Comparison of ENCODE assay signal across 10 mouse cellular contexts in genomic region chr5:73651855-73652201, GRCm38 (mm10). TPM values are rescaled to one million over a fixed set of nuclear protein-coding genes. Genes with fewer than 3 reads are reported as not detected.
DNase-seq lines count a peak whose midpoint lies in the region; ATAC-seq and TF ChIP-seq lines count a peak whose summit lies in the region.
"Had no signal": no experiment of that assay in that cellular context is flagged by ENCODE, and none has a peak within 500 bp of the region (broad histone marks: within the 10 kb centered on the region; RNA-seq: fewer than 3 reads in every experiment).

No protein-coding gene starts in this region.

- H3K36me3 ChIP-seq in hindbrain, embryonic 11.5 days (ENCODE audit: control insufficient read depth, insufficient read depth, low read length): no peaks in the 10 kb centered on the region
- H3K36me3 ChIP-seq in lung, embryonic 16.5 days (ENCODE audit: control insufficient read depth, insufficient read depth, low read length): no peaks in the 10 kb centered on the region
- H3K36me3 ChIP-seq in stomach, embryonic 14.5 days (ENCODE audit: control insufficient read depth, insufficient read depth, low read length): no peaks in the 10 kb centered on the region

- no peak for DNase-seq in layer of hippocampus, adult 2 months (ENCODE audit: low spot score in 2 of 2)
- DNase-seq in layer of hippocampus, adult 11-12 months (ENCODE audit: low spot score): no peak
- peak; percentile 39 for DNase-seq in hindbrain, embryonic 11.5 days (ENCODE audit: low spot score)
- no peak for DNase-seq in adrenal gland, postnatal 36 days
- no peak for DNase-seq in ovary, adult 18-20 months (ENCODE audit: low spot score)

- H3K9ac ChIP-seq in hindbrain, embryonic 11.5 days (ENCODE audit: low read depth, low read length): no peak overlapping the region
- no peak overlapping the region for H3K9ac ChIP-seq in lung, embryonic 16.5 days (ENCODE audit: low read length)
- 0 out of 2 replicates have a peak overlapping the region, but pooled peaks have one; percentile 36 for H3K9ac ChIP-seq in stomach, embryonic 14.5 days (replicated peaks; ENCODE audit: low read depth, low read length)

- H3K4me3 ChIP-seq in layer of hippocampus, adult 2 months: peak overlapping the region; percentile 41; the same call in 1 of the 2 replicates
- H3K4me3 ChIP-seq in hindbrain, embryonic 11.5 days (ENCODE audit: low read depth, low read length): peak overlapping the region; percentile 42; the same call in 1 of the 2 replicates
- peak overlapping the region; percentile 63 for H3K4me3 ChIP-seq in lung, embryonic 16.5 days (ENCODE audit: low read length)
- peak overlapping the region; percentile 54 for H3K4me3 ChIP-seq in stomach, embryonic 14.5 days (ENCODE audit: low read depth, low read length)
- H3K4me3 ChIP-seq: erythroblast, embryonic 14.5 days had no signal

- H3K9me3 ChIP-seq in hindbrain, embryonic 11.5 days (ENCODE audit: control insufficient read depth, low read length): no peaks in the 10 kb centered on the region
- H3K9me3 ChIP-seq in lung, embryonic 16.5 days (ENCODE audit: control insufficient read depth, low read length): no peaks in the 10 kb centered on the region
- no peaks in the 10 kb centered on the region for H3K9me3 ChIP-seq in stomach, embryonic 14.5 days (ENCODE audit: control insufficient read depth, low read depth, low read length)

- H3K27me3 ChIP-seq in hindbrain, embryonic 11.5 days (ENCODE audit: control insufficient read depth, insufficient read depth, low read length): peaks cover 46% of the 10 kb centered on the region
- peaks cover 45% of the 10 kb centered on the region for H3K27me3 ChIP-seq in lung, embryonic 16.5 days (ENCODE audit: control insufficient read depth, insufficient read depth, low read depth, low read length)
- H3K27me3 ChIP-seq in stomach, embryonic 14.5 days (ENCODE audit: control insufficient read depth, insufficient read depth, low read length): peaks cover 34% of the 10 kb centered on the region

- TF ChIP-seq CTCF in layer of hippocampus, adult 2 months (conservative IDR thresholded peaks at IDR 0.05): no peak

- peaks cover 7% of the 10 kb centered on the region for H3K4me1 ChIP-seq in hindbrain, embryonic 11.5 days (replicated peaks; ENCODE audit: control insufficient read depth, insufficient read depth, low read length)
- peaks cover 23% of the 10 kb centered on the region for H3K4me1 ChIP-seq in lung, embryonic 16.5 days (replicated peaks; ENCODE audit: control insufficient read depth, insufficient read depth, low read length)
- H3K4me1 ChIP-seq in stomach, embryonic 14.5 days (ENCODE audit: control insufficient read depth, insufficient read depth, low read length): peaks cover 9% of the 10 kb centered on the region; the same call in 1 of the 2 replicates

- WGBS in hindbrain, embryonic 11.5 days: 2% methylated on average over 4 of the region's 4 CpGs
- 0% methylated on average over 4 of the region's 4 CpGs for WGBS in lung, embryonic 16.5 days
- 2% methylated on average over 4 of the region's 4 CpGs for WGBS in stomach, embryonic 14.5 days

- no peak for ATAC-seq in hindbrain, embryonic 11.5 days (ENCODE audit: low FRiP score)
- no peak; the same call in 1 of the 2 replicates for ATAC-seq in lung, embryonic 16.5 days (ENCODE audit: low read depth)
- ATAC-seq in stomach, embryonic 14.5 days (ENCODE audit: insufficient number of reproducible peaks, insufficient read depth, low FRiP score, low read depth): no peak
- no peak for ATAC-seq in megakaryocyte-erythroid progenitor cell, adult 5-6 weeks (replicated peaks; ENCODE audit: low FRiP score, low TSS enrichment, poor library complexity, severe bottlenecking)

- no peak overlapping the region for H3K27ac ChIP-seq in layer of hippocampus, adult 2 months
- no peak overlapping the region for H3K27ac ChIP-seq in hindbrain, embryonic 11.5 days (ENCODE audit: low read depth, low read length)
- no peak overlapping the region for H3K27ac ChIP-seq in lung, embryonic 16.5 days (ENCODE audit: low read length)
- no peak overlapping the region for H3K27ac ChIP-seq in stomach, embryonic 14.5 days (ENCODE audit: low read length)

- H3K4me2 ChIP-seq in hindbrain, embryonic 11.5 days (replicated peaks; ENCODE audit: low read depth, low read length): peak overlapping the region; percentile 84
- H3K4me2 ChIP-seq in lung, embryonic 16.5 days (ENCODE audit: low read depth, low read length): peak overlapping the region; percentile 100
- H3K4me2 ChIP-seq in stomach, embryonic 14.5 days (replicated peaks; ENCODE audit: low read depth, low read length): peak overlapping the region; percentile 98

RNA-seq across cellular contexts. Expression of gene Spata18, which starts 0.6 kb away (rescaled TPM):
- 1 to 10 TPM in 1 of 2 experiments, under 1 TPM in 1; 0.79 to 1.0 TPM for total RNA-seq in layer of hippocampus, adult 2 months (2021)
- polyA plus RNA-seq in hindbrain, embryonic 11.5 days (2014; fragmentation: Nextera tagmentation; extraction: Ambion mirVana): 1.0 and 1.9 TPM in 2 replicates
- polyA plus RNA-seq in lung, embryonic 16.5 days (2015; fragmentation: Nextera tagmentation; extraction: Ambion mirVana): 4.3 and 5.8 TPM in 2 replicates
- polyA plus RNA-seq in stomach, embryonic 14.5 days (2014; fragmentation: Nextera tagmentation; extraction: Ambion mirVana): 0.21 and 0.36 TPM in 2 replicates
- total RNA-seq in megakaryocyte-erythroid progenitor cell, adult 5-6 weeks (2014; fragmentation: Nextera tagmentation): not detected in 2 replicates
- not detected in 2 replicates for total RNA-seq in megakaryocyte-erythroid progenitor cell, adult 5-6 weeks (2017)
- under 1 TPM in 1 of 2 experiments, not detected in 1; 0.16 TPM for total RNA-seq in adrenal gland, postnatal 36 days (2021)
- total RNA-seq: liver, adult 2 months had no signal
- polyA plus RNA-seq: erythroblast, embryonic 14.5 days; liver, adult 2 months had no signal

RNA-seq across cellular contexts. Expression of gene Sgcb, which starts 4.2 kb away (rescaled TPM):
- total RNA-seq in layer of hippocampus, adult 2 months (2021): 10 to 100 TPM; 48.7 to 50.2 TPM
- 24.6 and 26.3 TPM in 2 replicates for polyA plus RNA-seq in hindbrain, embryonic 11.5 days (2014; fragmentation: Nextera tagmentation; extraction: Ambion mirVana)
- 33.3 and 33.7 TPM in 2 replicates for polyA plus RNA-seq in lung, embryonic 16.5 days (2015; fragmentation: Nextera tagmentation; extraction: Ambion mirVana)
- 30.6 and 32.1 TPM in 2 replicates for polyA plus RNA-seq in stomach, embryonic 14.5 days (2014; fragmentation: Nextera tagmentation; extraction: Ambion mirVana)
- total RNA-seq in megakaryocyte-erythroid progenitor cell, adult 5-6 weeks (2014; fragmentation: Nextera tagmentation): 2.5 and 4.7 TPM in 2 replicates
- 2.7 and 5.7 TPM in 2 replicates for total RNA-seq in megakaryocyte-erythroid progenitor cell, adult 5-6 weeks (2017)
- total RNA-seq in adrenal gland, postnatal 36 days (2021): 10 to 100 TPM; 23.2 to 25.7 TPM
- polyA plus RNA-seq: erythroblast, embryonic 14.5 days had no signal

RNA-seq across cellular contexts. Expression of gene Lrrc66, which starts 19.5 kb away (rescaled TPM):
- total RNA-seq in layer of hippocampus, adult 2 months (2021): not detected
- polyA plus RNA-seq in hindbrain, embryonic 11.5 days (2014; fragmentation: Nextera tagmentation; extraction: Ambion mirVana): 0.15 TPM in 1 of 2 replicates, not detected in the other
- not detected in 2 replicates for polyA plus RNA-seq in lung, embryonic 16.5 days (2015; fragmentation: Nextera tagmentation; extraction: Ambion mirVana)
- 0.82 TPM in 1 of 2 replicates, not detected in the other for polyA plus RNA-seq in stomach, embryonic 14.5 days (2014; fragmentation: Nextera tagmentation; extraction: Ambion mirVana)
- total RNA-seq in megakaryocyte-erythroid progenitor cell, adult 5-6 weeks (2014; fragmentation: Nextera tagmentation): 0.68 and 1.7 TPM in 2 replicates
- 10.7 and 21.4 TPM in 2 replicates for total RNA-seq in megakaryocyte-erythroid progenitor cell, adult 5-6 weeks (2017)
- not detected for total RNA-seq in adrenal gland, postnatal 36 days (2021)
- total RNA-seq: liver, adult 2 months had no signal
- polyA plus RNA-seq: erythroblast, embryonic 14.5 days; liver, adult 2 months had no signal
